Mouse (Mus musculus): ENCODE data around the gene Snrnp48.

Snrnp48 gene

DNA sequence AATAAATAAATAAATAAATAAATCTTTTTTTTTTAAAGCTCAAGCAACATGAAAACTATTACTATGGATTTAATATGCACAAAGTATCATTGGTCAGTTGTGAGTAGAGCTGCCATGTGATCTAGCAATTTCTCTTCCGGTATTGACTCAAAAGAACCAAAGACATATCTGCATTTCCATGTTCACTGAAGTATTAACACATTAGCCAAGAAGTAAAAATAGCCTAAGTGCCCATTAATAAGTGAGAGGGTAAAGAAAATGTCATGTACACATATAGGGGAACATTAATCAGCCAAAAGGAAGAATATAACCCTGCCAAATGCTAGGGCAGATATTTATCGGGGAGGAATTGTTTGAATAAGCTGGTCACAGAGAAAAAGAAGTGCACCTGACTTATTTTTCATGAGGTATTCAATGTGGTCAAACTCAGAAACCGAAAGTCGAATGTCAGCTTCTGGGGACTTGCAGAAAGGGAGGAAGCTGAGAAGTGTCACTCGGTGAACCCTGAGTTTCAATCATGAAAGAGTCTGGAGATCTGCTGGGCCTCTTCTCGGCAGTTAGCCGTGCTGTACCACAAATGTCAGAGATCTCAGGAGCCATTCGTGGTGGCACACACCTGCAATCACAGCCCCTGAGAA lies 64.4 kb downstream of the Snrnp48 start:
- DNase-seq (ENCODE audit: low spot score in 2 of 2): no peak

DNA sequence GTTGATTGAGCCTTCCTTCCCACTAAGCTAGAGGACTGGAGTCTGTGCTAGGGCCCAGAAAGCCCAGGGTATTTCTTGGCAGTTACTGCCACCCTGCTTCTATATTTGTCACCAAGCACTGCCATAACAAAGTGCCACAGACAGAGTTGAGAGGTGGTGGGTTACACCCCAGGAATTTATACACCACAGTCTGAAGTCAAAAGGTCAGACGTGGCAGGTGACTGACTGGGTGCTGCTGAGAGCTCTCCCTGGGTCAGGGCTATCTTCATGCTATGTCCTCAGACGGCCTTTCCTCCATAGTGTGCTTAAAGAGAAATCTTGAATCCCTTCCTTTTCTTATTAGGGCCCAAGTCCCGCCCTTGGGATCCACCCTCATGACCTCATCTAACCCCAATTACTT lies 67.9 kb downstream of the Snrnp48 start:
- no peak for DNase-seq (ENCODE audit: low spot score in 2 of 2)

Measured in frontal cortex, postnatal 14 days (tissue).